Mouse (Mus musculus) liver, embryonic 14.5 days (tissue): ENCODE data around the gene Rassf9. TPM values are rescaled to one million over a fixed set of nuclear protein-coding genes. Genes with fewer than 3 reads are reported as not detected.

Experiments used
- ATAC-seq: fragments of 200-750 bp; cut with Nextera tagmentation; 2 replicates; pipeline ENCODE4 v1.8.0; 2017; ENCODE audit warnings: moderate number of reproducible peaks, mild to moderate bottlenecking, moderate library complexity; ENCODE audit not compliant: insufficient read depth
- DNase-seq, 3 experiments: peaks; one replicate each; pipeline ENCODE4 v3.0.0-alpha.2; 2012 to 2013; ENCODE audit warnings: low read depth in 3 of 3, low spot score in 3 of 3
- H3K27ac ChIP-seq: fragments of 300-500 bp; sonication (generic); 2 replicates; pipeline ENCODE4 v1.5.1; 2014; ENCODE audit warnings: moderate library complexity, mild to moderate bottlenecking, control low read depth, inconsistent platforms
- H3K27me3 ChIP-seq: fragments of 300-500 bp; sonication (generic); 2 replicates; pipeline ENCODE4 v1.6.1; 2014; ENCODE audit warnings: mild to moderate bottlenecking, low read length, moderate library complexity; ENCODE audit not compliant: control insufficient read depth, insufficient read depth
- H3K36me3 ChIP-seq: fragments of 300-500 bp; sonication (generic); replicated peaks from 2 replicates; pipeline ENCODE4 v1.6.1; 2014; ENCODE audit warnings: low read depth; ENCODE audit not compliant: control insufficient read depth, insufficient read depth
- H3K4me1 ChIP-seq, 2 experiments: fragments of 200-500 bp in 1 of 2; fragments of 300-500 bp in 1 of 2; sonication (generic) in 1 of 2; replicated peaks; 2 replicates each; pipeline ENCODE4 v1.6.1; 2012 to 2014; ENCODE audit warnings: antibody characterized with exemption in 1 of 2, inconsistent platforms in 1 of 2, low read length in 1 of 2; ENCODE audit not compliant: control insufficient read depth in 2 of 2, insufficient read depth in 2 of 2
- H3K4me2 ChIP-seq: fragments of 300-500 bp; sonication (generic); 2 replicates; pipeline ENCODE4 v1.6.1; 2014; ENCODE audit warnings: low read depth, mild to moderate bottlenecking, control low read depth, moderate library complexity
- H3K4me3 ChIP-seq, 2 experiments: fragments of 200-500 bp in 1 of 2; fragments of 300-500 bp in 1 of 2; sonication (generic) in 1 of 2; 2 replicates each; pipeline ENCODE4 v1.5.1; 2012 to 2014; ENCODE audit warnings: low read depth in 2 of 2, low read length in 2 of 2, mild to moderate bottlenecking in 2 of 2, control low read depth in 1 of 2, inconsistent platforms in 1 of 2, moderate library complexity in 1 of 2; ENCODE audit not compliant: insufficient read depth in 1 of 2
- H3K9ac ChIP-seq: fragments of 300-500 bp; sonication (generic); replicated peaks from 2 replicates; pipeline ENCODE4 v1.6.1; 2014; ENCODE audit warnings: mild to moderate bottlenecking, control low read depth, moderate library complexity
- H3K9me3 ChIP-seq: fragments of 300-500 bp; sonication (generic); 2 replicates; pipeline ENCODE4 v1.6.1; 2016; ENCODE audit warnings: low read length, mixed read lengths; ENCODE audit not compliant: control insufficient read depth
- CTCF ChIP-seq: IDR thresholded peaks from 2 replicates; pipeline ENCODE4 v1.5.1; 2016; ENCODE audit warnings: antibody characterized with exemption, low read depth, control low read depth
- EP300 ChIP-seq: IDR thresholded peaks from 2 replicates; pipeline ENCODE4 v1.6.1; 2016; ENCODE audit warnings: antibody characterized with exemption, low read depth
- WGBS: fragments of 180-500 bp; shearing (Covaris S2); extraction: QIAGEN DNeasy Blood & Tissue Kit; methylation state at CpG from one replicate; pipeline ENCODE4 v1.1.7; 2014; ENCODE audit not compliant: insufficient replicate concordance; 5-methylcytosine and 5-hydroxymethylcytosine counted together
- polyA plus RNA-seq, 2 experiments: library from polyadenylated mRNA; depleted of rRNA in 1 of 2; stranded (reverse) in 1 of 2; unstranded in 1 of 2; fragments of >200 nt; fragmentation: Nextera tagmentation in 1 of 2; extraction: Ambion mirVana in 1 of 2; gene quantifications; 2 replicates each; pipeline versions ENCODE4 v1.2.1 to v1.2.3; 2012 to 2014

Rassf9 gene
- polyA plus RNA-seq, 2 experiments = 0.03 TPM; not detected in 1

DNA sequence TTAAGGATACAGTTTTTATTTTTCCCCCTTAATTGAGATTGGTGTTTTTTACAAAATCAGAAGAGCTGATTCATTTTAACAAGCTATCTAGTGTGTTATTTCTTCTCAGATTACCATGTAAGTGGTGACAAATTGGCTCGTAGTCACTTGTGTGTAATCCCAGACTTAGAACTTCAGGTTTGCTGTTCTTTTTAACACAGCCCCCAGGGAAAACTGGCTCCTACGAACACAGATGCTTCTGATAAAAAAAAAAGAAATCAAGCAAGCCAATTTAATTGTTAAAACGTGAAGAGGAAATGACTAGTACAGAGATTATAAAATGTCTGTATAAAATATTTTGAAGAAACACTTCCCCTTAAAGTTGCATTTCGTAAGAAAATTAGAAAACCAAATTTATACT is 4.6 kb upstream of the Rassf9 start:
- Histone ChIP-seq H3K27me3 (no peaks in the 10 kb centered on the region), H3K27ac (no peak overlapping the region), H3K4me2 (no peak overlapping the region), H3K36me3 (no peaks in the 10 kb centered on the region), H3K9ac (no peak overlapping the region), H3K4me1 (no peaks in the 10 kb centered on the region; a peak in 1 of 4 replicates), H3K9me3 (no peaks in the 10 kb centered on the region), H3K4me3 (no peak overlapping the region)
- 60% methylated on average over 4 of the region's 4 CpGs for WGBS
- DNase-seq = no peak
- no peak for ATAC-seq
- TF ChIP-seq CTCF = no peak
- TF ChIP-seq EP300 = no peak

DNA sequence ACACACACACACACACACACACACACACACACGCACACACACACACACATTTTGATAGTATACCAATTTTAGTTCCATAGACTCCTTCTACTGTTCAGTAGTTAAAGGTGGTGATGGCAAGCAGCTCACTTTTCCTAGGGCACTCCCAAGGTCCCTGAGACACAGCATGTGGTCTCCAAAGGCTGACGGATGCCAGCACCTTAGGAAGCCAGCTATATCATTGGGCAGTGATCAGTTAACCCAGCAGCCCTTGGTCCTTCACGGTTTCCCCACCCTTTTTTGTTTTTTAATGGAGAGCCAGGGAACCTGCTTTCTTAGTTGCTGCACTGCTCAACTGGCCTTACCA is 588 bp upstream of the Rassf9 start:
- Histone ChIP-seq H3K27me3 (no peaks in the 10 kb centered on the region), H3K9ac (no peak overlapping the region), H3K36me3 (no peaks in the 10 kb centered on the region), H3K27ac (no peak overlapping the region), H3K4me1 (no peaks in the 10 kb centered on the region; a peak in 1 of 4 replicates), H3K9me3 (no peaks in the 10 kb centered on the region), H3K4me2 (no peak overlapping the region), H3K4me3 (no peak overlapping the region)
- 42% methylated on average over 3 of the region's 3 CpGs for WGBS
- DNase-seq = no peak
- TF ChIP-seq CTCF (no peak), EP300 (no peak)
- ATAC-seq = no peak

DNA sequence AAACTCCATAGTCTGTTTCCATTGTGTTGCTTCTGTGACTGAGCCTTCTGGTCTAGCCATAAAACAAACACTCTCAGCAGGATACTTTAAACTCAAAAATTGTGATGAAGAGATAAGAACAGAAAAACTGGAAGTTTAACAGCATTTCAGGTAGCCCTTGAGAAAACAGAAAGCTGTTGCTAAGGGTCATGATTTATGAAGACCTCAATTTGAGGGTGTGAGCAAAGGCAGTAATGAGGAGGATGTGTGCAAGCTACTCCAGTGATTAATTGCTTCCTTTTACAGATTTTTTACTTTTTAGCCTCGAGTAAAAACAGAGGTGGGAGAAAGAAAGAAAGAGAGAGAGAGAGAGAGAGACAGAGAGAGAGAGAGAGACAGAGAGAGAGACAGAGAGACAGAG is 2.1 kb downstream of the Rassf9 start:
- TF ChIP-seq CTCF (no peak), EP300 (no peak)
- no peak overlapping the region for H3K9ac ChIP-seq
- no peak overlapping the region for H3K4me2 ChIP-seq
- no peaks in the 10 kb centered on the region; a peak in 1 of 4 replicates for H3K4me1 ChIP-seq
- ATAC-seq (no peak), DNase-seq (no peak)
- 5% methylated on average over 1 of the region's 1 CpGs for WGBS
- no peaks in the 10 kb centered on the region for H3K36me3 ChIP-seq
- no peak overlapping the region for H3K27ac ChIP-seq
- no peaks in the 10 kb centered on the region for H3K27me3 ChIP-seq
- no peak overlapping the region for H3K4me3 ChIP-seq
- H3K9me3 ChIP-seq = no peaks in the 10 kb centered on the region

DNA sequence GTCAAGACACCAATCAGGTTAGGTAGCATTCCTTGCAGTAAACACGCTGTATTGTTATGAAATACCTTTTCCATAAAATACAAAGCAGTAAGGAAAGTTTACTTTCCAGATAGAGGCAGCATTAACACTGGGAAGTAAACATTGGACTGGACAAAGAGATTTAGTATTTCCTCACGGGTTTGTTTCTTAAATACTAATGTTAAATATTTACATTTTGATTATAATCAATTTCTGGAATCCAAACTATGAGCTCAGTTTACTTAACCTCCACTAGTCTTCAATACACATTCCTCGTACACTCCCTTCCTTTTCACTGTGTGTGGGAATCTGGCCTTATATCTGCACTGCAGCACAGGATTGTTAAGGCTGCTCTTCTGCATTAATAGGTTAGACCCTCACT is 15.9 kb downstream of the Rassf9 start:
- no peak for ATAC-seq
- Histone ChIP-seq H3K9me3 (no peaks in the 10 kb centered on the region), H3K4me3 (no peak overlapping the region), H3K9ac (no peak overlapping the region), H3K4me2 (no peak overlapping the region), H3K4me1 (no peaks in the 10 kb centered on the region), H3K27ac (no peak overlapping the region), H3K36me3 (no peaks in the 10 kb centered on the region), H3K27me3 (no peaks in the 10 kb centered on the region)
- TF ChIP-seq EP300 (no peak), CTCF (no peak)
- WGBS = 46% methylated on average over 3 of the region's 3 CpGs
- DNase-seq = no peak

DNA sequence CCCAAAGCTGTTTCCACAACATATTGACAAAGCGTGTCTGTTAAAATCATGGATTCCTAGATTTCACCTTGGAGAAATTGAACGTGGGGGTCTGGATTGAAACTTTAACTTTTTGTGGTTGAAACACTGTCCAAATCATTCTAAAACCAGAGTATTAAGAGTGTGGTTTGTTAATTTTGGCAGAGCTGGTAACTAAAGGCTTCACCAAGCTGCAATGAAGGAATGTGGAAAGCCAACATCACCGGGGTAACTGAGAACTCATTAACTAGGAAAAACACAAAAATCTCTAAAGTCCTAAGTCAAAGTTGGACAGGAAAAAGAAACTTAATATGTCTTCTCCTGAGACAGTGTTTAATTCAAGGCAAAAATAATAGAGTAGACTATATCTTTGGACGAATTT is 41.9 kb downstream of the Rassf9 start:
- Histone ChIP-seq H3K36me3 (no peaks in the 10 kb centered on the region), H3K9me3 (no peaks in the 10 kb centered on the region), H3K4me3 (no peak overlapping the region), H3K4me1 (no peaks in the 10 kb centered on the region), H3K27me3 (no peaks in the 10 kb centered on the region), H3K9ac (no peak overlapping the region), H3K4me2 (no peak overlapping the region), H3K27ac (no peak overlapping the region)
- DNase-seq (no peak), ATAC-seq (no peak)
- WGBS = 47% methylated on average over 4 of the region's 4 CpGs
- TF ChIP-seq CTCF = no peak
- TF ChIP-seq EP300 = no peak

DNA sequence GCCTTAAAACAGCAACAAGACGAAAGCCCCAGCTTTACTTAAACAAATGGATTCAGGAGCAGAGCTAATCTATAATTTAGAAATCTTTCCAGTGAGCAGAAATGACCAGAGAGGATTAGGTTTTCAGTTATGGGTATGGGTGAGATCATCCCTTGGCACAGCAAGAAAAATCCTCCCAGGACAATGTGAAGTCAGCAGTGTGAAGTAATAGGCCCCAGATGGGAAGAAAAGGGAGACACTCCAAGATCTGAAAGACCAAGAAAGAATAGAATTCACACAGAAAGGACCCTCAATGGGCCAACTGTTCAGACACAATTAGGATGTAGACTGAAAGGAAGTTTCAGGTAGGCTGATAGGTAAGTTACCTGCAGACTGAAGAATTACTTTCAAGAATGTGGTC is 50.5 kb downstream of the Rassf9 start:
- ATAC-seq = no peak
- no peak overlapping the region for H3K4me2 ChIP-seq
- 32% methylated on average over 1 of the region's 1 CpGs for WGBS

More for the DNA sequence above, 50.5 kb downstream of the Rassf9 start:
- Histone ChIP-seq H3K4me1 (no peaks in the 10 kb centered on the region), H3K36me3 (no peaks in the 10 kb centered on the region), H3K9ac (no peak overlapping the region), H3K27me3 (no peaks in the 10 kb centered on the region), H3K9me3 (no peaks in the 10 kb centered on the region), H3K4me3 (no peak overlapping the region), H3K27ac (no peak overlapping the region)
- no peak for DNase-seq
- TF ChIP-seq CTCF (no peak), EP300 (no peak)
